Mouse (Mus musculus): Measurements from ENCODE around the gene Wwox.

The Wwox gene

DNA sequence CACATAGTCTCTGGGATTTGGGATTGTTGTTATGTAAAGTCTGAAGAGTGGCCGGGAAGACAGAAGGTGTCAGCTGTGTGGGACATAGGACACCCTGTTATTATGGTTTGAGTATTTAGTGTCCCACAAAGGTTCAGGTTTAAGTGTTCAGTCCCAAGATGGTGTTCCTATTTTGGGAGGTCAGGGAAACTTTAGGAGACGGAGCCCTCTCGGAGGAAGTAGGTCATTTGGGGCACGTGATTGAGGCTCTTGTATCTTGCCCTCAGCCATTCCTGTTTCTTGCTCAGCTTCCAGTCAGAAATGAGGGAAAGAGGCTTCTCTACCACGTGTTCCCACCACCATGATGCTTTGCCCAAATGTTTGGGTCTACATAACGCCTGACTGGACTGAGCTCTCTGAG is 524.8 kb downstream of the Wwox start:
- DNase-seq (ENCODE audit: low spot score) = no peak

DNA sequence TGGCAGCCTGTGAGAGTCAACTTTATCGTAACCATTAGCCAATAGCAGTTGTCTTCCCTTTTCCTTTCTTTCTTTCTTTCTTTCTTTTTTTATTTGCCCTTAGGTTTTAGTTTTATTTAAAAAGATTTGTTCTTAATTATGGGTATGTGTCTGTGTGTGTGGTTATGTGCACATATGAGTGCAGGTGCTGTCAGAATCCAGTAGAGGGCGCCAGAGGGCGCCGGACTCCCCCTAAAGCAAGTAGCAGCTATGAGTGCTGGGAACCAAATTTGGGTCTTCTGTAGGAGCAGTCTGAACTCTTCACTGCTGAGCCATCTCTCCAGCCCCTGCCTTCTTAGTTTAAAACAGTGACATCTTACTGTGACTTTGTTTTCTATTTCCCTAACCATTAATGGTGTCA is 529.4 kb downstream of the Wwox start:
- no peak for DNase-seq (ENCODE audit: low spot score)

DNA sequence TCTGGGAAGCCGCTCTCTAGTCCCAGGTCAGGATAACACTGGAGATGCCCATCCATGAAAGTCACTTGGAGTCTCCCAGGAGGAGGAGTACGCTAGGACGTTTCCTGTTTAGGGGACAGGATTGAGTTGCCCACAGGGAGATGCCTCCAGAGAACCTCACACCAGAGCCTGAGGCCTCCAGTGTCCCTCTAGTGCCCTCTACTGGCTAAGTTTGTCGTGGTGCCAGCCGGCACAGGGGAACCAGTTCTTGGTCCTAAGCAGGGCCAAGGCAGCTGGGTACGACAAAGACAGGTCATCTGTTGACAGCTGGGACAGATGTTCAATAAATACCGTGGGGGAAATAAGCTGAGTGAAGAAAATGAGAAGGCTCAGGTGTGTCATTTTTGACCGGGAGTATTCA is 531.9 kb downstream of the Wwox start:
- peak; percentile 66 for DNase-seq (ENCODE audit: low spot score)

DNA sequence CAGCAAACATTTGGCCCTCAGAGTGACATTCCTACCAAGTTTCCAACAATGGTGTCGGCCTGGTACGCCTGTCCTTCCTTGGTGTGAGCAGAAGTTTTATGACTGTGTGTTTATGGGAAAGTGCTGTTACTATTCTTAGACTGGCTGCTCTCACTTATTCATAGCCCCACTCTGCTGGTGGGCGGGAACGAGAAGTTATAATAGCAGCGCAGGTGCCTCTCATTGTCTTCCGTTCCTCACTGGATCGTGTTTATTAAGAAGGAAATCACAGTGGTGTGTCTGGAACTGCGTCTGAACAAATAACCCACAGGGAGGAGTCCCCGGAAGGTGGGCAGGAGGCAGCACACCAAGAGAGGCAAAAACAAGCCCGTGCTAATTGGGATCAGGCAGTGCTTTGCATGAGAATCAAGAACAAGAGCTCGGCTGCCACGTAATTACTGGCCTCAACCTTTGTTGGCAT is 533.6 kb downstream of the Wwox start:
- DNase-seq (ENCODE audit: low spot score) = no peak

DNA sequence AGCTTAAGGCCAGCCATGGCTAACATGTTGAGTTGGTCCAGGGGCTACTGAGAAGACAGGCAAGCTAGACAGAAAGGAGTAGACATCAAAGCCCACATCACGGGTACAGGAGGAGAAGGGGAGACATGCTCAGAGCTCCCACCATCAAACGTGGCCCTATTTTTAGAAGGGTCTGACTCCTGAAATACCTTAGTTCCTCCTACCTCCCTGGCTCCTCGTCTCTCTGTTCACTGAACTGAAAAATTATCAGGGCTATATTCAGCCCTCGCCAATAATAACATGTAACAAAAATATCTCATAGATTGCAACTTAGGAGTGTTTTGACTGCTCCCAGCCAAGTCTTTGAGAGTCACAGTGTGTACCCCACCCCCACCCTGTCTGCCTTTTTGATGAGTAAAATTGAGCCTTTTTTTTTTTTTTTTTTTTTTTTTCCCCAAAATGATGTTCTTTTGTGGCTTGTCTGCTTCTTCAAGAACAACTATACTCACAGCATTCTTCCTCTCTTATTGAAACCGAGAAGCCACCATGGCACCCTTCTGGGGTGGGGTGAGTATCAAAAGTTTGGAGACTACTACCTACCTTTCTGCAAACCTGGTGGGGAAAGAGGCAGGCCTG is 535.0 kb downstream of the Wwox start:
- no peak for DNase-seq (ENCODE audit: low spot score)

DNA sequence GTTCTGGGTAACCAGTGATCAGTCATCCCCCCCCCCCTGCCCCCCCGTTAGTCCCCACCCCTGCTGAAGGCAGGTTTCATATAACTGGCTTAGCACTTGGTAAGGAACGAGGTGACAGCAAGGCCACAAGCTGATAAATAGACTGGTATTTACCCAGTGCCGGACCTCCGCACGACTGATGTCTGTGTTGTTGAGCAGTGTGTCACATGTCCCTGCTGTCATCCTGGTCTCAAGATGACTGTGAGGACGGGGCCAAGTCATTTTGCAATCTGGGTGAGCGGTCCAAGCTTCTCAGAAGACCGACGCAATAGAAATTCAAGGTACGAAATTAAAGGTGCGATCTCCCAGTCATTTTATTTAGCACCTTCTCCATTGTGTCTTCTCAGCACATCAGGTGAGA is 538.3 kb downstream of the Wwox start:
- DNase-seq (ENCODE audit: low spot score) = no peak

DNA sequence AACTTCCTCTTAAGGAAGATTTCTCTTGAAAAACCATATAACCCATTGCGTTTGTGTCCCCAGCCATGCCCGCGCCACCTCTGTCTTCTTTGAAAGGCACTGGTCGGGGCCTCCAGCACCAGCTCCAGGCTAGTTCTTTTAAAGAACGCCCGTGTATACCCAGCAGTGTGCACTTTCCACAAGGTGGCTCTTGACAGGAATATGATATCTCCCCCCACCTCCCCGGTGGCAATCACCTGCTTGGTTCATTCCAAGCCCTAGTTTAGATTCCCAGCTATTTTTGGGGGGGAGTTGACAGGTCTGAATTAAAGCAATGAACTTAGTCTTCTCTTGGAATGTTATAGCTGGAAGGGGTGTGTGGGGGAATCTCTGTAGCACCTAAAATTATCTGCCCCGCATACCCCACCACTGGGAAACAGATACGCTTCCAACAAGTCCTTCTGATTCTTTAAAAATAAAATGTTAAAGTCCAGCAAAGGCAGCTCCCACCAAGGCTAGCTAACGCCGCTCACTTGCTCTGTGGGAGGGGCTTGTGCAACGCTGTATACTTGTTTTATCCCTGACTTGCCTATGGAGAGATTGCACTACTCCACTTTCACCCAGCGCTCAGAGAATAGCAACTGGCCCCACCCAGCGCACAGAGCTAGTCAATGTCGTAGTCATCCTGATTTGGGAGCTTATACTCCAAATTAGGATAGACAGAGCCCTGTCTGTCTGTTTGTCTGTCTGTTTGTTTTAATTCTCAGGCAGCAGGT is 538.9 kb downstream of the Wwox start:
- DNase-seq (ENCODE audit: low spot score) = no peak

DNA sequence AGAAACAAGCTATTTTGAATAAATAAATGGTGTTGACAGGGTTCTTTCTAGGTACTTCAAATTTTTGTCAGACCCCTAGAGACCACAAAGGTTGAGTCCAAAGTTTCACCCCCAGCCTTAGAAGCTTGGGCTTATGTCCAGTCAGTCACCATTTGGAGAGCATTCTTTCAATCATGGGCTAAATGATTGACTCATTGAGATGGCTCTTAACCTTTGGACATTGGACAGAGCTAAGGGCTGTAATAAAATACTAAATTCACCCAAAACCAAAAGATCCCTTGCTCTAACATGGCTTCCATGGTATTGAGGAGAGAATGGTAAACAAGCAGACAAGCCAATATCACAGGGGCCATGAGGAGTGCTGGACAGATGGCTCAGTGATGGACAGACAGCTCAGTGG is 540.2 kb downstream of the Wwox start:
- DNase-seq (ENCODE audit: low spot score) = no peak

DNA sequence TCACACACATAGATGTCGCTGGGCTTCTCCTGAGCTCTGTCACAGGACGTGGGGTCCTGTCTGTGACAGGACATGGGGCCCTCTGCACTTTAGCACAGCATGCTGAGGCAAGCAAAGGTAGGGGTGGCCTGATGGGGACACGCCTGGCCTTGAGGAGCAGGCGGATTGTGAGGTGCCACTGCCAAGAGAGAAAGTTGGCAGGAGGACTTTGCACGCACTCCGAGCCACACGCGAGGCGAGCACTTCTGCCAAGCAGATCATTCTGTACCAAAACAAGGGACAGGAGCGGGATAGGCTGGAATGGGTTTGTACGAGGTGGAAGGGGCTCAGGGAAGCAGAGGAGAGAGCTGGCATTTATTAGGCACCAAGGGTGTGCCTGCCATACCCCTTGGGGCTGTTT is 543.3 kb downstream of the Wwox start:
- DNase-seq (ENCODE audit: low spot score) = no peak

DNA sequence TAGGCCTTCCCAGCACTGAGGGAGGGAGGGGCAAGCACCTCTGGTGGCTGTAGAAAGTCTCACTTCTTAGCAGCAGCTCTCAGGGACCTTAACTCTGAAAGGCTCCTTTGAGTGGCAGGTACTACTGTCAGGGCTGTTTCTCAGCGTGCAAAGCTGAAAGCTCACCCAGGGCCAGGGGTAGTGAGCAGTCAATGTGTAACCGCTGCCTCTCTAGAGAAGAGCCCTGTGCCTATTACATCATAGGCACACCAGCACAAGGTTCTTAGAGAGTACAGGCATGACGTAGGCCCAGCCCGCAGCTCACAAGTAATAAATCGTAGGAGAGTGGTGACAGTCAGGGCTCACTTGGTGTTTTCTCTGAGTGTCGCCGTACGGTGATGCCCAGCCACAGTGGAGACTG is 545.0 kb downstream of the Wwox start:
- DNase-seq (ENCODE audit: low spot score) = no peak

DNA sequence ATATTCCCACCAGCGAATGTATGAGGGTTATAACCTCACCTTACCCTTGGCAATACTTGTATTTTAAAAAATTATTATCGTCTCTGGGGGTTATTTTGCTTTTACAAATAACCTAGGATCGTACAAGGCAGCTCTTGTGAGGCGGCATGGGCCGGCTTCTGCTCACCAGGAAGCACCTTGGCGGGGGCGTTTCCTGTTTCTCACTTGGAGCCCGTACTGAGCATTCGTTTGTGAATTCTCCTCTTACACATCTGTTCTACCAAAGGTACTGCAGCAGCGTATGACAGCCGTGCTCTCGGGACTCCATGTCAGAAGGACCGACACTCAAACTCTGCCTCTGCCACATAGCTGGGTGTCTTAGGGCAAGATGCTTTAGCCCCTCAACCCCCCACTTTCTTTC is 546.5 kb downstream of the Wwox start:
- no peak for DNase-seq (ENCODE audit: low spot score)

DNA sequence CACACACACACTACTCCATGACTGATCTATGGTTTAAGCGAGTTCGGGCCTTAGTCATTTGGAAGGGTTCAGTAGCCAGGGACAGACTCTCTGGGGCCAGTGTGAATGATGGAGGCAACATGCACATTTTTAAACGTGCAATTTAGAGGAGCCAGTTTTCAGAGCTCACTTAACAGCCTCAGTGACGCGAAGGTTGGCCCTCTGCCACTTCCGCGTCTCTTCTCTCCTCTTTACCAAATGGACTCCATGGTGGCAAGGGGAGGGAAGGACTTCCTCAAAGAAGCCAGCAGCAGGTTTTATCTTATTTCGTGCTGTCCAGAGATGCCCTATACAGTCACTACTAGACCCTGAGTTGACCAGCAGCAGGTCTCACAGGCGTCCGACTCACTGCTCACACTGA is 547.5 kb downstream of the Wwox start:
- no peak for DNase-seq (ENCODE audit: low spot score)

DNA sequence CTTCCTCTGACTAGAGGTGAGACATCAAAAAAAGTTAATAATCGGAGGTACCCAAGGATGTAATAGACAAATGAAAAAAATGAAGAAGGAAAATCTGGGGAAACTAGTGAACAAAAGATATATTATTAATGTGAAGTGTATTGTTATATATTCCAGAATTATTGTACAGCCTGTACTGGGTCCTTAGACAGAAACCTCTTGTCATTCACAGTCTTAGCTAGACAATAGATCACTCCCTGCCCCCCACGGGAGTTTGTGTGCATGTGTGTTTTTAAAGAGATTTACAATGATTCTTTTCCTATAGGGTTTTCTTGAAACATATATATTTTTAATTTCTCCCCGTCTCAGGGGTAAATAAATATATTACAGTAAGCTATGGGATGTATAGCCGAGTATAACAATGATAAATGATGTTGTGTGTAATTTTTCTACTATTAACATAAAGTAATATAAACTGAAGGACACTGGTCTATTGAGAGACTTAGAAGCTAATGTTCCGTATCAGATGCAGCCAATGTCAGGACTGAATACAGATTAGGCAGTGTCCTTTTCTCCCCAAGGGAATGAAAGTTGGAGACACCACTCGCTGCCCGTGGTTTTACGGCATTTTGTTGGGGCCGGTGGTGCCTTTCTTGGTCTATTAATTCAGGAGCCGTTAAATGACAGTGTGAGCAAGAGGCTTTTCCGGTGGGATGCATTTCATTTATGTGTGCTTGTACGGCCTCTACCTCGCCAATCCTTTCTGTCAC is 551.6 kb downstream of the Wwox start:
- no peak for DNase-seq (ENCODE audit: low spot score)

DNA sequence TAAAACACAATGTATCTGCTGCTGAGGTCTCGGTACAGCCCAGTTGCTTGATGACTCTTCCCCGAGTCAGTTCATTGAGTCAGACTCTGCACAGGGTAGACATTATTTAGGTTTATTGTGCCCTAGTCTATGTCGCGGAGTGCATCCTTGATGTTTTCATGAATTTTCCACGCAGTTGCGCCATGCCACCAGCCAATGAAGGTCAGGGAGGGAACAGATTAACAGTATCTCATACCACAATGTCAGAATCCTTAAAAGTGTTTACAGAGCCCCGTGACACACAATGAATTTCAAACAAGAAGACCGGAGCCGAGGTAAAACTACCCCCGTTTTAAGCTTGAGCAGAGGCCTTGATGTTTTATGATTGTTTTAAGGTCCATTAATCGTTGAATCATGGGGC is 561.3 kb downstream of the Wwox start:
- DNase-seq (ENCODE audit: low spot score) = no peak

DNA sequence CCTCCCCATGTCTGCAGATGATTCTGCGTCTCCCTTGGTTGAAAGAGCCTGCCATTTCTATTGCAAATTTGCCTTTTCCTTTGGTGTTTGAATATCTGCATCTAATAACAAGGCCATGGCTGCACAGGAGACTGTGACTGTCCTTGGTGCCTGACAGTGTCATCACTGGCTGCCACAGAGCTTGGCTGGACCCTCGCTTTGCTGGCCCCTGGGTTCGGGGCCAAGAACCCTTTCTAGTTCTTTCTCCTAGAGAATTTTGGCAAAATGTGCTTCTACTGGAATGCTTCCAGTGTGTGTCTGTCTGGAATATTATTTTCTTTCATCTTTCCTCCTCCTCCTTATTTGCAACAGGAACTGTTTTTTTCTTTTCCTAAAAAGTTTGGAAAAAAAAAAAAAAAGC is 565.6 kb downstream of the Wwox start:
- no peak for DNase-seq (ENCODE audit: low spot score)

DNA sequence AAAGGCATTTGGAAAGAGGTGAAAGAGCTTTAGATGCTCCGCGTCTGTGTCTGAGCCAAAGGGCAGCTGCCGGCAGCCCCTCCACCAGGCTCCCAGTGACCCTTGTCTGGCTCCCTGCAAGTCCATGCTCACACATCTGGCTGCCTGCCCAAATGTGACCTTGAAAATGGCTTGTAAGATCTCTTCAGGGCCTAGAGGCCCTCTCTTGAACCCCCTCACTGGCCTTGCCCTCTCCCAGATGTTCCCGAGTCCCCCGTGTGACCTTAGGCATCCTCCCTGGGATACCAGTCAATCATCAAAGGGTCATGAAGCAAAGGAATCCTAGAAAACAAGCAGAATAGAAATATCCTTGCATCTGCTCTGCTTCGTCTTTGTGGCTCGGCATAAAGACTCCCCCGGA is 567.1 kb downstream of the Wwox start:
- DNase-seq (ENCODE audit: low spot score) = no peak

DNA sequence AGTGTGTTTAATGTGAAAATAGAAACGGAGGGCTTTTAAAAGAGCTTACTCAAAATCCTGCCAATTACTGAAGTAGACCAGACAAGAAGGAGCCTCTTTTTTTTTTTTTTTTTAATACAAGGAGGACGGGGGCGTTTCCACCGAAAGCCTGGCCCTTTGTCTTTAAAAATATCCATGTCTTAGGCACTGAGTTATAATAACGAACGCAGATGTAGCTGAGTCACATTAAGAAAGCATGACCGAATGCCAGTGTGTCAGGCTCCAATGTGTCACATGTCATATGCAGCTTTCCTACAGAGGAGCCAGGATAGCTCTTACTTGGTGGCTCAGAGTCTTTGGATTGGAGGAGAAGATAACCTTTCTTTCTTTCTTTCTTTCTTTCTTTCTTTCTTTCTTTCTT is 567.8 kb downstream of the Wwox start:
- DNase-seq (ENCODE audit: low spot score) = no peak

DNA sequence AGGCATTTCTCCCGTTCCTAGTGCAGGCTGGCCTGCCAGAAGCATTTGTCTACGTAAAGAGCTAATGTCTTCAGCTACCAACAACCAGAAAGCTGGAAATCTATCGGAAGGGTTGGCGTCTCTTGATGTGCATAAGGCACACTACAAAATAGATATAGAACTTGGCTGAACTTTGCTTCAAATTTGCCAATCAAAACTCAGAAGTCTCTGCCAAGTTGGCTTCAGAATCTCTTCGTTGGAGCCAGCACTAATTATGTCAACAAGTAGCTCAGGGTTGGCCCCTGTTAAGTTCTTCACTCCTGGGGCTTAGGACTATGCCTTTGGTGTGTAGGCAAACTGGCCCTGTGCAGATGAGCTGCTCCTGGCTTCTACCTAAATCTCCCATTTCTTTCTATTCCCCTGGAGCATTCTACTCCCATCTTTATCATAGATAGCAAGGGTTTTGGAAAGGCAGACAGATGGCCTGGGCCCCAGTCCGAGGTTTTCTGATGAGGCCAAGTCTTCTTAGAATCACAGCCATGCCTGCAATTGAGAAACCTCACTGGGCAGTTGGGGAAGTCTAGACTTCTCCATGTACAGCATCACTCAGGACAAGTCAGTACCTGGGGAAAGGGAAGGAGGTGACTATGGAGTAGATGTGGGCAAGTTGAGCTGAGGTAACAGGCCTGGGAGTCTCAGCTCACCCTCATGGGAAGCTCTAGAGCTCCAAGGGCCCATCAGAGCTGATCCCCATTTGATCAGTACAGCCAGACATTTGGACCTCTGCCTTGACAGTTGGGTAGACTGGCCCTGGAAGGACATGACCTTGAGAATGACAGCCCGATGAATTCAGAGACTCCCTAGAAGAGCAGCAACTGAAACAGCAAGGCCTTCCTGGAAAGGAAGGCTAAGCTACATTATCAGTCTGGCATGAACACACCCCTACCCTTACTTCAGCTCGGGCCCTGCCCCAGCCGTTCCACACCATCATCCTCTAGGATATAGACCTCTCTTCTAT is 569.5 kb downstream of the Wwox start:
- DNase-seq (ENCODE audit: low spot score) = no peak

DNA sequence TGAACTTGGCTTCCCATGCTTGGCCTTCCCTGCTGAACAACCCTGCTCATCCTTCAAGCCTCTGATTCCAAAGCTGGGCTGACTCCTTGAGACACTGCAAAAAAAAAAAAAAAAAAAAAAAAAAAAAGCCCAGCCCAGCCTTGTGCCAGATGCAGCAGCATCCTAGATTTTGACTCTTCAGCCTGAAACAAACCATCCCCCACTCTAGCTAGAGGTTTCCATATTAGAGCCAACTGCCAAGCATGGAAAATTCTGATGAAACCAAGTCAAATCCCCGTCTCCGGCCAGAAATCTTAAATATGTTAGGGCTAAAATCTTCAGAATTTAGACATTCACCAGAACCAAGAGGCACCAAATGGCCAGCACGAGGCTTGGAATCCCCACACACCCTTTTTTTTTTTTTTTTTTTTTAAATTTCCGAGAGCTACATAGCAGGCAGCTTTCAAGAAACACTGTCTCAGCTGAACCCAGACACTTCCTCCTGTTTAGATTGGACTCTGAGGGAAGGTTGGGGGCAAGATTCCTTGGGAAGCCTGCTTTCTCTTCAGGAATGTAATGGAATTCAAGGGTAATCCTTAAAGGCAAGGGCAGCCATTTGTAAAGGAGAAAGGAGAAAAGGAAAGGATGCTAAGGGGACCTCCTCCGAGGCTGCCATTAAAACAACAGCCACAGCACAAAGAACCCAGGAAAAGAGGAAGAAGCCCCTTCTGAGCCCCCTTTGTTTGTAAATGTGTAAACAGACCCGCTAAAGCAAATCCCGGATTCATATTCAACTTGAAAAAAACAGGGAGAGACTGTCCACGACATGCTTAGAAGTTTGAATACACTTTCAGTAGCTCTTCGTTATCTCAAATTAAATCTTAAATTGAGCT is 570.7 kb downstream of the Wwox start:
- no peak for DNase-seq (ENCODE audit: low spot score)

DNA sequence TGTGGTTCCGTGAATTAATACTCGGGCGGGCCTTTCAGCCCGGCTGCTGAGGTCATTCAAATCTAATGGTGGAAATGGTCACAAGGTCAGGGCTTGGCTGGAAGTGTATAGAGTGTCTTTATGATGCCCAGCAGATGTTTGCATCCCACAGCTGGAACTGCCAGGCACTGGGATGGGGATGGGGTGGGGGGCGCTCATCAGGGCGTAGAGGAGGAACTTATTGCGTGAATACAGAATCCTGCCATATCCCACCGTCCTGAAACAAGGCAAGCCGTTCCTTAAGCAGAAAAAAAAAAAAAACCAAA is 571.3 kb downstream of the Wwox start:
- no peak for DNase-seq (ENCODE audit: low spot score)

DNA sequence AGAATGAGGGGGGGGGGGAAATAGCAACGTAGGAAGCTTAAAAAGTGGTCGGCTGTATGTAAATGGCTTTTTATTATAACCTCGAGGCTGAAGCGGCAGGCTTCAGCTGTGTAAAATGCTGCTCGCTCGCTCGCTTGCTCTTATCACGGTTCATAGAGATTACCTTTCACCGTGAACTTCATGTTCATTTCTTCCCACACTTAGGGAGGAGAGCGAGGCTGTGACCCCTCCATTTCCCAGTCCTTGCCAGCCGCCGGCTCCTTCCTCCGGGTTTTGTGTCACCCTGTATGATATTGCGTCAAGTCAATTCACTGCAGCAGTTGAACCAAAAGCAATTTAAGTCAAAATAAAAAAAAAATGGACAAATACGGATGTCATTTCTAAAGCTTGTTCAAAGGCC is 580.2 kb downstream of the Wwox start:
- no peak for DNase-seq (ENCODE audit: low spot score)
